Mouse (Mus musculus) limb, embryonic 10.5 days (tissue): Measurements from ENCODE around the gene Mill2. TPM values are rescaled to one million over a fixed set of nuclear protein-coding genes. Genes with fewer than 3 reads are reported as not detected.
A peak's percentile ranks its signal among the peaks of the same experiment; 100 is the strongest.

ENCODE experiments used
- DNase-seq: peaks from one replicate; pipeline ENCODE4 v3.0.0-alpha.2; 2017; ENCODE audit warnings: low spot score
- H3K27ac ChIP-seq: fragments of 300-500 bp; sonication (generic); 2 replicates; pipeline ENCODE4 v1.5.1; 2016; ENCODE audit warnings: mild to moderate bottlenecking
- H3K27me3 ChIP-seq: fragments of 300-500 bp; sonication (generic); 2 replicates; pipeline ENCODE4 v1.6.1; 2016; ENCODE audit warnings: low read depth, mild to moderate bottlenecking; ENCODE audit not compliant: poor library complexity, severe bottlenecking
- H3K36me3 ChIP-seq: fragments of 300-500 bp; sonication (generic); 2 replicates; pipeline ENCODE4 v1.6.1; 2016; ENCODE audit warnings: mild to moderate bottlenecking, moderate library complexity
- H3K4me1 ChIP-seq: fragments of 300-500 bp; sonication (generic); 2 replicates; pipeline ENCODE4 v1.6.1; 2016
- H3K4me3 ChIP-seq: fragments of 300-500 bp; sonication (generic); 2 replicates; pipeline ENCODE4 v1.5.1; 2016; ENCODE audit warnings: mild to moderate bottlenecking, moderate library complexity
- H3K9me3 ChIP-seq: fragments of 300-500 bp; sonication (generic); replicated peaks from 2 replicates; pipeline ENCODE4 v1.6.1; 2016; ENCODE audit warnings: mild to moderate bottlenecking
- WGBS: fragments of 180-500 bp; shearing (Covaris S2); methylation state at CpG from one replicate; pipeline ENCODE4 v1.1.7; 2016; 5-methylcytosine and 5-hydroxymethylcytosine counted together
- polyA plus RNA-seq: library from polyadenylated mRNA; unstranded; fragments of >200 nt; fragmentation: Nextera tagmentation; extraction: Ambion mirVana; gene quantifications from 2 replicates; pipeline ENCODE4 v1.2.1, GENCODE M21; 2016

Gene Mill2
- polyA plus RNA-seq, 1 experiment from 2014 or later = not detected

GRCm38 (mm10) chr7:18884745-18885422 is 45.1 kb downstream of the Mill2 start:
- Histone ChIP-seq H3K27ac (peak overlapping the region; percentile 11; the same call in 1 of the 2 replicates), H3K9me3 (no peaks in the 10 kb centered on the region), H3K4me3 (no peak overlapping the region), H3K4me1 (0 out of 2 replicates have a peak, but pooled peaks cover 3% of the 10 kb centered on the region), H3K27me3 (no peaks in the 10 kb centered on the region), H3K36me3 (no peaks in the 10 kb centered on the region)
- DNase-seq = no peak
- 66% methylated on average over 13 of the region's 13 CpGs for WGBS

GRCm38 (mm10) chr7:18886963-18887362 is 47.2 kb downstream of the Mill2 start:
- Histone ChIP-seq H3K4me3 (no peak overlapping the region), H3K9me3 (no peaks in the 10 kb centered on the region), H3K4me1 (0 out of 2 replicates have a peak, but pooled peaks cover 3% of the 10 kb centered on the region), H3K27me3 (no peaks in the 10 kb centered on the region), H3K36me3 (0 out of 2 replicates have a peak, but pooled peaks cover 6% of the 10 kb centered on the region), H3K27ac (no peak overlapping the region)
- WGBS = 89% methylated on average over 1 of the region's 1 CpGs
- DNase-seq = no peak

GRCm38 (mm10) chr7:18890848-18891247 is 51.1 kb downstream of the Mill2 start:
- H3K27ac ChIP-seq = no peak overlapping the region
- no peaks in the 10 kb centered on the region for H3K9me3 ChIP-seq
- H3K4me1 ChIP-seq = peaks cover 22% of the 10 kb centered on the region
- no peak for DNase-seq
- 0 out of 2 replicates have a peak, but pooled peaks cover 6% of the 10 kb centered on the region for H3K36me3 ChIP-seq
- no peak overlapping the region for H3K4me3 ChIP-seq
- WGBS = 91% methylated on average over 8 of the region's 8 CpGs
- H3K27me3 ChIP-seq = peaks cover 30% of the 10 kb centered on the region

GRCm38 (mm10) chr7:18891872-18892599 is 52.3 kb downstream of the Mill2 start:
- WGBS = 22% methylated on average over 33 of the region's 33 CpGs
- peak; percentile 93 for DNase-seq
- peaks cover 30% of the 10 kb centered on the region for H3K27me3 ChIP-seq
- peak overlapping the region; percentile 57; the same call in 1 of the 2 replicates for H3K27ac ChIP-seq
- H3K36me3 ChIP-seq = 0 out of 2 replicates have a peak, but pooled peaks cover 9% of the 10 kb centered on the region
- peak overlapping the region; percentile 54 for H3K4me3 ChIP-seq
- no peaks in the 10 kb centered on the region for H3K9me3 ChIP-seq
- H3K4me1 ChIP-seq = peaks cover 22% of the 10 kb centered on the region

GRCm38 (mm10) chr7:18893009-18893408 is 53.2 kb downstream of the Mill2 start:
- 39% methylated on average over 26 of the region's 27 CpGs for WGBS
- Histone ChIP-seq H3K4me1 (peaks cover 22% of the 10 kb centered on the region), H3K27ac (no peak overlapping the region), H3K36me3 (peaks cover 16% of the 10 kb centered on the region), H3K9me3 (no peaks in the 10 kb centered on the region), H3K27me3 (peaks cover 30% of the 10 kb centered on the region), H3K4me3 (peak overlapping the region; percentile 54)
- DNase-seq = no peak

GRCm38 (mm10) chr7:18893651-18894430 is 54.1 kb downstream of the Mill2 start:
- peak; percentile 73 for DNase-seq
- Histone ChIP-seq H3K27me3 (peaks cover 30% of the 10 kb centered on the region), H3K4me1 (peaks cover 22% of the 10 kb centered on the region), H3K4me3 (peak overlapping the region; percentile 54), H3K9me3 (no peaks in the 10 kb centered on the region), H3K27ac (peak overlapping the region; percentile 51), H3K36me3 (peaks cover 23% of the 10 kb centered on the region)
- under 1% methylated on average over 41 of the region's 41 CpGs for WGBS

- Histone ChIP-seq H3K4me3 (no peak overlapping the region), H3K27me3 (peaks cover 30% of the 10 kb centered on the region), H3K4me1 (peaks cover 22% of the 10 kb centered on the region), H3K9me3 (no peaks in the 10 kb centered on the region), H3K27ac (no peak overlapping the region), H3K36me3 (peaks cover 44% of the 10 kb centered on the region)
- no peak for DNase-seq
- WGBS = 53% methylated on average over 5 of the region's 5 CpGs
Measured at GRCm38 (mm10) chr7:18896536-18896935, 56.8 kb downstream of the Mill2 start.

- WGBS = 86% methylated on average over 2 of the region's 2 CpGs
Measured at GRCm38 (mm10) chr7:18900513-18900912, 60.7 kb downstream of the Mill2 start.

GRCm38 (mm10) chr7:18902486-18902885 is 62.7 kb downstream of the Mill2 start:
- H3K4me1 ChIP-seq = no peaks in the 10 kb centered on the region
- no peak for DNase-seq
- H3K27ac ChIP-seq = no peak overlapping the region
- H3K9me3 ChIP-seq = no peaks in the 10 kb centered on the region
- WGBS = 79% methylated on average over 3 of the region's 3 CpGs
- H3K36me3 ChIP-seq = peaks cover 69% of the 10 kb centered on the region
- no peak overlapping the region for H3K4me3 ChIP-seq
- no peaks in the 10 kb centered on the region for H3K27me3 ChIP-seq

More at GRCm38 (mm10) chr7:18900513-18900912, 60.7 kb downstream of the Mill2 start:
- Histone ChIP-seq H3K27ac (no peak overlapping the region), H3K4me3 (no peak overlapping the region), H3K27me3 (no peaks in the 10 kb centered on the region), H3K4me1 (no peaks in the 10 kb centered on the region), H3K9me3 (no peaks in the 10 kb centered on the region), H3K36me3 (peaks cover 68% of the 10 kb centered on the region)
- DNase-seq = no peak

GRCm38 (mm10) chr7:18904971-18905370 is 65.2 kb downstream of the Mill2 start:
- DNase-seq = no peak
- WGBS = 75% methylated on average over 3 of the region's 3 CpGs
- Histone ChIP-seq H3K4me3 (no peak overlapping the region), H3K36me3 (peaks cover 50% of the 10 kb centered on the region), H3K4me1 (peaks cover 11% of the 10 kb centered on the region), H3K9me3 (no peaks in the 10 kb centered on the region), H3K27ac (no peak overlapping the region), H3K27me3 (no peaks in the 10 kb centered on the region)

- WGBS = 7% methylated on average over 17 of the region's 17 CpGs
Measured at GRCm38 (mm10) chr7:18909797-18910196, 70.0 kb downstream of the Mill2 start.

GRCm38 (mm10) chr7:18910241-18910831 is 70.6 kb downstream of the Mill2 start, which contains the start of gene Ccdc61:
Gene Ccdc61, minus strand, starts transcription at chr7:18910415.
- Histone ChIP-seq H3K4me1 (peaks cover 17% of the 10 kb centered on the region), H3K9me3 (no peaks in the 10 kb centered on the region), H3K27ac (peak within 1 kb of the TSS; percentile 79), H3K27me3 (no peaks in the 10 kb centered on the region), H3K36me3 (0 out of 2 replicates have a peak, but pooled peaks cover 11% of the 10 kb centered on the region), H3K4me3 (peak within 1 kb of the TSS; percentile 83)
- under 1% methylated on average over 33 of the region's 33 CpGs for WGBS
- DNase-seq = peak; percentile 95

More at GRCm38 (mm10) chr7:18909797-18910196, 70.0 kb downstream of the Mill2 start:
- H3K36me3 ChIP-seq = 0 out of 2 replicates have a peak, but pooled peaks cover 11% of the 10 kb centered on the region
- peak overlapping the region; percentile 79 for H3K27ac ChIP-seq
- H3K4me3 ChIP-seq = peak overlapping the region; percentile 83
- peaks cover 17% of the 10 kb centered on the region for H3K4me1 ChIP-seq
- no peaks in the 10 kb centered on the region for H3K27me3 ChIP-seq
- H3K9me3 ChIP-seq = no peaks in the 10 kb centered on the region
- no peak for DNase-seq
